Mouse (Mus musculus) neural tube, embryonic 12.5 days (tissue): Measurements from ENCODE around the gene 2510039O18Rik. TPM values are rescaled to one million over a fixed set of nuclear protein-coding genes. Genes with fewer than 3 reads are reported as not detected.
A peak's percentile ranks its signal among the peaks of the same experiment; 100 is the strongest.

ENCODE experiments used
- ATAC-seq: fragments of 200-750 bp; cut with Nextera tagmentation; 2 replicates; pipeline ENCODE4 v1.8.0; 2017; ENCODE audit warnings: low read depth, mild to moderate bottlenecking, moderate TSS enrichment, moderate library complexity; ENCODE audit not compliant: low FRiP score
- H3K27ac ChIP-seq: fragments of 300-500 bp; sonication (generic); 2 replicates; pipeline ENCODE4 v1.5.1; 2016
- H3K27me3 ChIP-seq: fragments of 300-500 bp; sonication (generic); replicated peaks from 2 replicates; pipeline ENCODE4 v1.6.1; 2016; ENCODE audit warnings: mild to moderate bottlenecking
- H3K36me3 ChIP-seq: fragments of 300-500 bp; sonication (generic); 2 replicates; pipeline ENCODE4 v1.6.1; 2016; ENCODE audit warnings: mild to moderate bottlenecking
- H3K4me1 ChIP-seq: fragments of 300-500 bp; sonication (generic); 2 replicates; pipeline ENCODE4 v1.6.1; 2016
- H3K4me2 ChIP-seq: fragments of 300-500 bp; sonication (generic); replicated peaks from 2 replicates; pipeline ENCODE4 v1.6.1; 2016; ENCODE audit warnings: mild to moderate bottlenecking
- H3K4me3 ChIP-seq: fragments of 300-500 bp; sonication (generic); 2 replicates; pipeline ENCODE4 v1.5.1; 2016
- H3K9ac ChIP-seq: fragments of 300-500 bp; sonication (generic); 2 replicates; pipeline ENCODE4 v1.6.1; 2016; ENCODE audit warnings: mild to moderate bottlenecking
- H3K9me3 ChIP-seq: fragments of 300-500 bp; sonication (generic); 2 replicates; pipeline ENCODE4 v1.6.1; 2016; ENCODE audit warnings: mild to moderate bottlenecking
- WGBS: fragments of 180-500 bp; shearing (Covaris S2); methylation state at CpG from one replicate; pipeline ENCODE4 v1.1.7; 2016; 5-methylcytosine and 5-hydroxymethylcytosine counted together
- polyA plus RNA-seq: library from polyadenylated mRNA; unstranded; fragments of >200 nt; fragmentation: Nextera tagmentation; extraction: Ambion mirVana; gene quantifications from 2 replicates; pipeline ENCODE4 v1.2.1, GENCODE M21; 2016

2510039O18Rik gene
- 24.4 and 27.2 TPM in 2 replicates for polyA plus RNA-seq

DNA sequence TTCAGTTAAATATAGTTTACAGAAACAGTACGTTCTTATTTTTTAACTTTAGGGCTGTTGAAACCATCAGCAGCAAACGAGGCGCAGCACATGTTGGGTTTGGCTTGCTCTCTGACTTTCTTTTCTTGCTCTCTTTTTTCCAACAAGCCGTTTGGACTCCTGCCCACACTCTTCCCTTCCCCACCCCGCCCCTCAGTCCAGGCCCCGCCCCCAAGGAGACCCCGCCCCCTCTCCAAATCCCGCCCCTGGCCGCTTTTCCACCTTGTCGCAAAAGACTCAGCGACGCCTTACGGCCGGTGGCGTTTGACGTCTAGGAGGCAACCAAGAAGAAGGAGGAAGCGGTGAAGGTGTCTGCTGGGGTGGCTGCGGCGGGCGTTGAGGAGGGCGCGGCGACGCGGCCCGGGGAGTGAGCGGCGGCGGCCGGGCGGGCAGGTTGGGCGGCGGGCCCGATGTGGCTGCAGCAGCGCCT, at the start of gene 2510039O18Rik:
2510039O18Rik (plus strand) TSS at position 320 of the 469 bp plus-strand sequence.
- peak; percentile 66 for ATAC-seq
- peaks cover 18% of the 10 kb centered on the region for H3K36me3 ChIP-seq

DNA sequence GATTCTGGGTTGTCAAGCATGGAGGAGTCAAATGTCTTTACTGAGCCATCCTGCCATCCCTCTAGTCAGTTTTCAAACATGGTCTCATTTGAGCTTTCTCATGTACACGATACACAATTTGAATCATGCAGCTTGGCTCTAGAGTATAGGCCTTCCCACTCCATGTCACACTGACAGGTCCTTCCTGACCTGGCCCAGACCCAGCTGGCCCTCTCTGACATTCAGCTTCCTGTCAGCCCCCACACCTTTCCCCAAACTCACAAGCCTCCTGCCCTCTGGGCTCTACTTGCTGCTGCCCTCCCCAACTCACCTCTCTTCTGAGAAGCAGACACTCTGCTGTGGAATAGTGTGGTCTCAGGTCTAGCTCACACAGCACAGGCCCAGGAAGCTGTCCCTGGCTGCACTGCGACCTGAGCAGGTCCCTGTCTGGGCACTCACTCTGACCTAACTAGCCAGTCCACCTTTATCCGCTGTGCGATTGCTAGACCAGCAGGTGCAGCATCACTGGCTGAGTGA, 44.8 kb upstream of the 2510039O18Rik start:
- ATAC-seq = no peak
- Histone ChIP-seq H3K9me3 (no peaks in the 10 kb centered on the region), H3K27me3 (no peaks in the 10 kb centered on the region), H3K4me1 (no peaks in the 10 kb centered on the region), H3K36me3 (peaks cover 94% of the 10 kb centered on the region), H3K9ac (no peak overlapping the region), H3K4me3 (no peak overlapping the region), H3K4me2 (no peak overlapping the region), H3K27ac (no peak overlapping the region)
- WGBS = 88% methylated on average over 4 of the region's 4 CpGs

More for the DNA sequence above, at the start of gene 2510039O18Rik:
- Histone ChIP-seq H3K27ac (0 out of 2 replicates have a peak within 1 kb of the TSS, but pooled peaks have one; percentile 16), H3K9me3 (no peaks in the 10 kb centered on the region), H3K9ac (peak within 1 kb of the TSS; percentile 92), H3K27me3 (no peaks in the 10 kb centered on the region), H3K4me1 (peaks cover 28% of the 10 kb centered on the region), H3K4me3 (peak within 1 kb of the TSS; percentile 99), H3K4me2 (peak within 1 kb of the TSS; percentile 100)
- WGBS = 2% methylated on average over 28 of the region's 35 CpGs

DNA sequence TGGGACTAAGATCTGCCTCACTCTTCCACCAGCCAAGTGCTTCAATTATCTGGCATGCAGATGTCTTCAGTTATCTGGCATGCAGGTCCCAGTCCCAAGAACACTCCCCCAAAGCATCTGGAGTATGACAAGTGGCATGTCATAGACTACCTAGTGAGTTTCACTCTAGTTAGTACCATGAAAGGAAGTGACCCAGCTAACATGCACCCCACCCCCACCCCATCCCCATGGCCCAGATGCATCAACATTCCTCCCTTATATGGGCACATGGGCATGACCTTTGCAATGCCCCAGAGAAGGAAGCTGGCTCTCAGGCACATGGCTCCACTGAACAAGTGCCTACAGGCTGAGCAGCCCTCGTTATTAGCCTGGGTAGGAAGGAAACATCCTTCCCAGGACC, 44.3 kb upstream of the 2510039O18Rik start:
- no peaks in the 10 kb centered on the region for H3K27me3 ChIP-seq
- 51% methylated on average over 1 of the region's 1 CpGs for WGBS
- H3K9ac ChIP-seq = no peak overlapping the region
- peaks cover 93% of the 10 kb centered on the region for H3K36me3 ChIP-seq
- H3K27ac ChIP-seq = no peak overlapping the region
- no peak overlapping the region for H3K4me2 ChIP-seq
- ATAC-seq = no peak
- H3K4me1 ChIP-seq = no peaks in the 10 kb centered on the region
- no peaks in the 10 kb centered on the region for H3K9me3 ChIP-seq
- H3K4me3 ChIP-seq = no peak overlapping the region

DNA sequence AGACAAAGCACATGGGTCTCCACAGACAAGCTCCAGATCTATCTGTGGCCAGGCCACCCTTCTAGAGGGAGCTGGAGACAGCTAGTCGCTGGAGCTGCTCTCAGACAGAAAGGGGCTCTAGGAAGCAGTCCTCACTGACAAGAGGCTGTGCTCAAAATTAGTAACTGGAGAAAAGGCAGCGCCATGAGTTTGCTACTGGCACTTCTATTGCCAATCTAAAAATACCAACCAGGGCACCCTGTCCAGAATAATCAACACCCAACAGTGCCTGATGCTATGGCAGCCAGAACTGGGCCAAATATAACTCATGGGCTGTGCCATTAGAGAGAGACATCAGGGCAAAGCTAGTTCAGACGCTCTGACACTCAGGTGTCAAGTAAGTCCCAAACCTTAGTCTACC, 43.3 kb upstream of the 2510039O18Rik start:
- no peak overlapping the region for H3K4me2 ChIP-seq
- ATAC-seq = no peak
- H3K27me3 ChIP-seq = no peaks in the 10 kb centered on the region
- H3K9me3 ChIP-seq = no peaks in the 10 kb centered on the region
- 87% methylated on average over 3 of the region's 3 CpGs for WGBS
- H3K4me1 ChIP-seq = no peaks in the 10 kb centered on the region
- no peak overlapping the region for H3K9ac ChIP-seq
- H3K4me3 ChIP-seq = no peak overlapping the region
- H3K27ac ChIP-seq = no peak overlapping the region
- peaks cover 91% of the 10 kb centered on the region for H3K36me3 ChIP-seq

DNA sequence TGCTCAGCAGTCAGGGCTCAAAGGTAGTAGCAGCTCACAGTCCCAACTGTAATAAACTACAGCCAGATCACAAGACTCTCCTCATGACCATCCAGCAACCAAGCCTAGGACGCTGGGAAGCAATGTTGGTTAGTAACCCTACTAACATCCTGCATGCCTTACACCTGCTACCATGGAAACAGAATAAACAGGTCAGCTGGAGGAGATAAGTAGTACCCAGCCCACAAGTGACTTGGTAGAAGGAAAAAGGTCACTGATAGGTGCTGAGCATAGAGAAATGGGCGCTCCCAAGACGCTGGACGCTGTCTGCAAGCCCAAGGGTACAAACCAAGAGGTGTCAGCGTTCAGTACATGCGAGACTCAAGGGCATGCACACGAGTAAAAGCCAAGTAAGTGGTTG, 40.2 kb upstream of the 2510039O18Rik start:
- no peak overlapping the region for H3K9ac ChIP-seq
- ATAC-seq = no peak
- peaks cover 7% of the 10 kb centered on the region for H3K4me1 ChIP-seq
- no peaks in the 10 kb centered on the region for H3K27me3 ChIP-seq
- H3K4me2 ChIP-seq = no peak overlapping the region
- peaks cover 71% of the 10 kb centered on the region for H3K36me3 ChIP-seq
- no peak overlapping the region for H3K27ac ChIP-seq
- H3K4me3 ChIP-seq = no peak overlapping the region
- no peaks in the 10 kb centered on the region for H3K9me3 ChIP-seq
- WGBS = 90% methylated on average over 7 of the region's 7 CpGs

DNA sequence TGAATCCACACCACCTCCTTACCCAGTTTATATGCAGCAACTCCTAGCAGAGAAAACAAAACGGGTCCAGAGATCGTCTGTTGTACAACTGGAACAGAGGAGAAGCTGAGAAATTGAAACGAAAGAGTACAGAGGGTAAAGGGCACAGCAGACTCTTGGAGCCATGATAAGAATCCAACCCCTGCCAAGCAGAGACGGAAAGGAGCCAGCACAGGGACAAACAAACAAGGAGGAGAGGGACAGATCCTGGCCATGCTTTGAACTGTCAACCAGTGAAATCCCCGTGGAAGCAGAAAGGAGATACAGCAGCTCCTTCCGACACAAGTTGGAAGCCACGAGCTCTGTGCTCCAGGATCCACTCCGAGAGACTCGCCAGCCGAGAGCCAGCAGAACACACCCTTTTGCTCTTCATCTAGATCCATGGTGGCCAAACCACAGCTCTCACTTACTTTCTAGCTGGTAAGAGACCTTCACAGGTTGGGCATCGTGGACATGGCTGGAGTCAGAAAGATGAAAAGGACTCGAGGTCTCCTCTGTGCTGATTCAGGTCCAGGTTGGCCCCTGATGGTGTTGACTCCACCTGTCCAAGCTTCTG, 37.7 kb upstream of the 2510039O18Rik start:
- no peak overlapping the region for H3K9ac ChIP-seq
- H3K36me3 ChIP-seq = peaks cover 45% of the 10 kb centered on the region
- no peaks in the 10 kb centered on the region for H3K9me3 ChIP-seq
- peaks cover 7% of the 10 kb centered on the region for H3K4me1 ChIP-seq
- no peak overlapping the region for H3K4me3 ChIP-seq
- H3K4me2 ChIP-seq = no peak overlapping the region; the same call in 1 of the 2 replicates
- 92% methylated on average over 12 of the region's 12 CpGs for WGBS
- H3K27ac ChIP-seq = no peak overlapping the region
- H3K27me3 ChIP-seq = no peaks in the 10 kb centered on the region
- ATAC-seq = no peak

DNA sequence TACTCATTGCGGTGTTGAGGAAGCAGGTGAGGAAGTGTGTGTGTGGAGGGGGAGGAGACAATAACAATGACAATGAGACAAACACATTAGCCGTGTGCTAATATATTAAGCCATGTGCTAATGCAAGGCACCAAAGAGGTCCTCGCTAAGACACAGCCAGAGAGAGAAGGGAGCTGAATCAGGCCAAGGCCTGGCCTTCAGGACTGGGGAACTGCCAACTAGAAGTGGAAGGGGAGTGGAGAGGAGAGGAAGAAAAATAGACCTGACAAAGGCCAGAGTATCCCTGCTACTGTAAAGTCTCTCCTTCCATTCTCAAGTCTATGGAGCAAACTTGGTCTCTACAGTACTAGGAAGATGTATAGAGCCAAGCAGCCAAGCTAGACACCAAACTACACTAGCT, 37.1 kb upstream of the 2510039O18Rik start:
- Histone ChIP-seq H3K9ac (peak overlapping the region; percentile 84; the same call in 1 of the 2 replicates), H3K36me3 (peaks cover 39% of the 10 kb centered on the region), H3K27ac (no peak overlapping the region), H3K9me3 (no peaks in the 10 kb centered on the region), H3K4me1 (peaks cover 7% of the 10 kb centered on the region), H3K4me3 (peak overlapping the region; percentile 89), H3K27me3 (no peaks in the 10 kb centered on the region), H3K4me2 (peak overlapping the region; percentile 72)
- no peak for ATAC-seq
- WGBS = 88% methylated on average over 3 of the region's 3 CpGs

DNA sequence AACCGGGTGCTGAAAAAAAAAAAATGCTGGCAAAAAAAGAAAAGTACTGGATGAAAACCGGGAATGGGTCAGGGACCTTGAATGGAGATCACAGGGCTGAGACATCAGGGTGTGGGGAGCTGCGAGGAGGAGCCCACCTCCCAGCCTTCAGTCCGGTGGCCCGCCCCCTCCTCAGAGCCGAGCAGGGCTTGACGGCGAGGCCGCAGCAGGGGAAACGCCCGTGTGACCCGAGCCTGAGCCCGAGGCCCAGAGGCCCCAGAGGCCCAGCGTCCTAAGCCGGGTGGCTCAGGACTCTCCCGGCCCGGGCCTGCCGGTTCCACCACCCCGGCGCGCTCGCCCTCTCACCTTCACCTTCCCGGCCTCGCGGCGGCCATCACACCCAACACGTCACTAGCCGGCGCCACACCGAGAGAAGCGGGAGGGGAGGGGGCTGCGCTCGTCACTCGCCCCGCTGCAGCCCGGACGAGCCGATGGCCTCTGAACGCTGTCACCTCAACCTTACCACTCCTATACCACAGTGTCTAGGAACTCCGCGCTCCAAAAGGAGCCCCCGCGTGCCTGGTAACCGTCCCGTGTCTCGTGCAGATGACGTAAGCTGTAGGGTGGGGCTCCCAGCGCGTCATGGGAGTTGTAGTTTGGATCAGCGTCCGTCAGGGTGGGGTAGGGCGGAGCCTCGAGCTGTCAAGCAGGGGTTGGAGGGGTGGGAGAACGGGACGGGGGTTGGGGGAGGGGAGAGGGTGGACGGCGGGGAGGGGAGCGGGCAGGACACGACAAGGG, 36.2 kb upstream of the 2510039O18Rik start, which contains the start of gene Mfn2:
Mfn2 (minus strand) TSS at position 392 of the 777 bp plus-strand sequence.
- under 1% methylated on average over 59 of the region's 59 CpGs for WGBS
- Histone ChIP-seq H3K4me2 (peak within 1 kb of the TSS; percentile 72), H3K4me3 (peak within 1 kb of the TSS; percentile 89), H3K9me3 (no peaks in the 10 kb centered on the region), H3K27me3 (no peaks in the 10 kb centered on the region), H3K27ac (no peak within 1 kb of the TSS), H3K9ac (peak within 1 kb of the TSS; percentile 84), H3K36me3 (peaks cover 30% of the 10 kb centered on the region), H3K4me1 (peaks cover 7% of the 10 kb centered on the region)
- ATAC-seq = peak; percentile 95

DNA sequence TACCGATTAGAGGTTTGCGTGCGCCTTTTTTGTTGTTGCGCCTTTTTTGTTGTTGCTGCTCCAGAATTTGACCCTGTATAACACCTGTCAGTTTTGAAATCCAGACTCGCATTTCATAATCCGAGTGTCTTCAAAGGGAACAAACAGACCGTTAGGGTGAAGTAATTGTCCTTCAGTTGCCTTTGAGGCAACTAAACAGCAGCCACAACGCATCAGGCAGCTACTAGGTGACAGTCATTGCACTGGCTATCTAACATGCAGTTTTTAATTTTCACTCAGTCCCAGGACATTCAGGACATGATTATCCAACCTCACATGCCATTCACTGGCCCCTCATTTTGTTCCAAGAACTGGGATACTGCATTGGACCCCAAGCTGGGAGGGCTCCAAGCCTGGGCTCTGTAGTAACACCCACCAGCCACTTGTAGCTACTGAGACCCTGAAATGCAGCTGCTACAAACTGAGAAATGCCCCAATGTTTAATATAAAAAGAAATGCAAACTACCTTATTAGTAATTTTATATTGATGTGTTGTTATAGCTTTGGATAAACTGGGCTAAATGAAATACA, 35.5 kb upstream of the 2510039O18Rik start:
- H3K36me3 ChIP-seq = peaks cover 24% of the 10 kb centered on the region; the same call in 1 of the 2 replicates
- H3K27ac ChIP-seq = no peak overlapping the region
- H3K4me2 ChIP-seq = peak overlapping the region; percentile 72
- peak overlapping the region; percentile 89 for H3K4me3 ChIP-seq
- WGBS = 3% methylated on average over 8 of the region's 8 CpGs
- ATAC-seq = peak; percentile 23
- H3K27me3 ChIP-seq = no peaks in the 10 kb centered on the region
- no peaks in the 10 kb centered on the region for H3K9me3 ChIP-seq
- peaks cover 7% of the 10 kb centered on the region for H3K4me1 ChIP-seq
- no peak overlapping the region for H3K9ac ChIP-seq

DNA sequence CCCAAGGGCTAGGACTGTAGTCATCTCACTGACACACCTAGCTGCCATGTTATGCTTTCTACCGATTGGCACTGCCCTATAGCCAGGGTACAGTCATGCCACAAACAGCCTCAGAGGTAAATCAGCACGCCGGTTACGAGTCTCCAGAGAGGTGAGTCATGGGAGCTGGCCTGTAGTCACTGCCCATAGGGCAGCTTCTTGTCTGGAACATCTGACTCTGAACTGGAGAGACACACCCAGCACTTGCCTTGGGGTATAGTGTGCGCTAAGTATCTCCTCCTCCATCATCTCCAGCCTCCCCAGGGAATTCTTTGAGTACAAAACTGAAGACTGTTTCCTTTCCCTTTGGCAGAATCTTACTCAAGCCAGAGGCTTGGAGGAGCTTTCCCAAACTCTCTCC, 34.5 kb upstream of the 2510039O18Rik start:
- WGBS = 89% methylated on average over 5 of the region's 5 CpGs
- H3K27ac ChIP-seq = no peak overlapping the region
- H3K36me3 ChIP-seq = peaks cover 14% of the 10 kb centered on the region; the same call in 1 of the 2 replicates
- H3K4me2 ChIP-seq = no peak overlapping the region
- no peak for ATAC-seq
- no peaks in the 10 kb centered on the region for H3K27me3 ChIP-seq
- H3K9me3 ChIP-seq = no peaks in the 10 kb centered on the region
- H3K9ac ChIP-seq = no peak overlapping the region
- peaks cover 7% of the 10 kb centered on the region for H3K4me1 ChIP-seq
- H3K4me3 ChIP-seq = no peak overlapping the region

DNA sequence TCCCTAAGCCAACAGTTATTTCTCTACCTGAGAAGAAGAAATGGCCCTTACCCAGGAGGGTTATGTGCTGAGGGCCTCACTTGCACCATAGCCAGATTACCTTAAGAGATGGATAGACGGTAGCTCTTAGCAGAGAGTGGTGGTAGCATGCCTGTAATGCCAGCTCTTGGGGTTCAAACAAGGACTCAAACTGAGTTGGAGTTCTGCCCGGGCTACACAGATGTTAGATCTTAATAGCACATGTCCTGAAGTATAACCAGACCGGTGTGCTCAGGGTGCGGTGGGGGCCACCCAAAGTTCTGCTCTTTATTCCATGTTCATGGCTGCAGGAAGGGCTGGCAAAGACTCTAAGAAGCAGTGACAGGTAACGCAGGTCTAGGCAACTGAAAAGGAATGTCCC, 31.2 kb upstream of the 2510039O18Rik start:
- 0 out of 2 replicates have a peak, but pooled peaks cover 3% of the 10 kb centered on the region for H3K36me3 ChIP-seq
- H3K9me3 ChIP-seq = no peaks in the 10 kb centered on the region
- no peak overlapping the region for H3K9ac ChIP-seq
- H3K4me1 ChIP-seq = no peaks in the 10 kb centered on the region
- no peak overlapping the region for H3K4me2 ChIP-seq
- H3K4me3 ChIP-seq = no peak overlapping the region
- H3K27me3 ChIP-seq = no peaks in the 10 kb centered on the region
- ATAC-seq = no peak
- no peak overlapping the region for H3K27ac ChIP-seq
- 90% methylated on average over 5 of the region's 5 CpGs for WGBS
